Mouse (Mus musculus) G1E (cell line): ENCODE results near the gene Olfr330. TPM values are rescaled to one million over a fixed set of nuclear protein-coding genes. Genes with fewer than 3 reads are reported as not detected.
A peak's percentile ranks its signal among the peaks of the same experiment; 100 is the strongest.
"Not testable (repeated sequence)": the region's sequence is repeated elsewhere in the genome, so short reads cannot be mapped to it uniquely, and the experiment has no call there.

Experiments used
- ATAC-seq: 2 replicates; pipeline ENCODE4 v1.8.0; 2016; ENCODE audit warnings: mild to moderate bottlenecking; ENCODE audit not compliant: insufficient number of reproducible peaks, poor library complexity, low FRiP score, severe bottlenecking; ENCODE audit errors: extremely low read depth
- DNase-seq: peaks from one replicate; pipeline ENCODE4 v3.0.0; 2012; ENCODE audit warnings: low spot score
- H3K27me3 ChIP-seq: 2 replicates; pipeline ENCODE4 v1.6.1; 2012; ENCODE audit warnings: mild to moderate bottlenecking, low read length, inconsistent platforms; ENCODE audit not compliant: insufficient read depth
- H3K36me3 ChIP-seq: replicated peaks from 2 replicates; pipeline ENCODE3; 2012; ENCODE audit warnings: mild to moderate bottlenecking, inconsistent platforms
- H3K4me1 ChIP-seq: 2 replicates; pipeline ENCODE4 v1.6.1; 2012; ENCODE audit warnings: low read depth, low read length, inconsistent platforms, mixed read lengths; ENCODE audit not compliant: insufficient read depth
- H3K4me3 ChIP-seq: 2 replicates; pipeline ENCODE4 v1.5.1; 2012; ENCODE audit warnings: low read depth, mild to moderate bottlenecking, inconsistent platforms, low read length, moderate library complexity, mixed read lengths
- H3K9me3 ChIP-seq: replicated peaks from 2 replicates; pipeline ENCODE4 v1.6.1; 2012; ENCODE audit warnings: inconsistent platforms
- CTCF ChIP-seq: IDR thresholded peaks from 2 replicates; pipeline ENCODE4 v1.5.1; 2012; ENCODE audit warnings: low read depth, low read length, inconsistent platforms, mixed read lengths
- GATA1 ChIP-seq: IDR thresholded peaks from 2 replicates; pipeline ENCODE4 v1.6.1; 2012; ENCODE audit warnings: borderline replicate concordance, low read length, inconsistent platforms, mixed read lengths
- GATA2 ChIP-seq: IDR thresholded peaks from 2 replicates; pipeline ENCODE4 v1.6.1; 2012; ENCODE audit warnings: low read depth, low read length, inconsistent platforms, borderline replicate concordance
- POLR2AphosphoS5 ChIP-seq: IDR thresholded peaks from 2 replicates; pipeline ENCODE4 v1.6.1; 2012; ENCODE audit warnings: low read depth, low read length, inconsistent platforms; ENCODE audit not compliant: insufficient replicate concordance
- TAL1 ChIP-seq: conservative IDR thresholded peaks from 2 replicates; pipeline ENCODE4 v1.6.1; 2012; ENCODE audit warnings: low read depth, low read length, inconsistent platforms, mixed read lengths
- polyA plus RNA-seq: library from polyadenylated mRNA; stranded (reverse); fragments of >175 nt; gene quantifications from 2 replicates; pipeline ENCODE4 v1.2.3, GENCODE M21; 2012
- total RNA-seq, 2 experiments: library from RNA; stranded (forward) in 1 of 2; stranded (reverse) in 1 of 2; fragments of 200-1000 nt in 1 of 2; fragments of >200 nt in 1 of 2; fragmentation: Nextera tagmentation in 1 of 2; gene quantifications; 2 replicates each; pipeline ENCODE4 v1.2.3; 2014 to 2017

Olfr330 gene
- not detected in 2 replicates for total RNA-seq (2014; fragmentation: Nextera tagmentation)
- 0.11 TPM in 1 of 2 replicates, not detected in the other for total RNA-seq (2017)
- polyA plus RNA-seq, result not detected in 2 replicates

DNA sequence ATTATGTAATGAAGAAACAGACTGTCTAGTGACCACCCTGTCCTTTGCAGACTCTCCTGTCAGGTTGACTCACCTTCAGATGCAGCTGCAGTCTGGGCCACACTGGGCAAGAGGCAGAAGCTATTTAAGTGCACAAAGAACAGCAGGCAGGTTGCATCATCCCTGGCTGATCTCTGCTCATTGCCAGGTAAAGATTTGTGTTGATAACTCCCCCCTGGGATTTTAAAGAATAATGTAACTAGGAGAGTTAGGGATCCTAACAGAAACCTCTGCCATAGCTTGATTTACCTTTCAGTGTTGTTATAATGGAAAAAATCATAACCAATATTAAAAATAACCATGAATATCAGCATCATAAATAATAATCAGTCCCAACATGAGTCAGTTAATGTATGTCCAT lies at the start of gene Olfr330:
Gene Olfr330, minus strand, starts transcription at position 101 of the 400 bp plus-strand sequence.
- not testable (repeated sequence) for H3K4me3 ChIP-seq, H3K36me3 ChIP-seq, DNase-seq, ATAC-seq, H3K4me1 ChIP-seq, H3K27me3 ChIP-seq, H3K9me3 ChIP-seq

DNA sequence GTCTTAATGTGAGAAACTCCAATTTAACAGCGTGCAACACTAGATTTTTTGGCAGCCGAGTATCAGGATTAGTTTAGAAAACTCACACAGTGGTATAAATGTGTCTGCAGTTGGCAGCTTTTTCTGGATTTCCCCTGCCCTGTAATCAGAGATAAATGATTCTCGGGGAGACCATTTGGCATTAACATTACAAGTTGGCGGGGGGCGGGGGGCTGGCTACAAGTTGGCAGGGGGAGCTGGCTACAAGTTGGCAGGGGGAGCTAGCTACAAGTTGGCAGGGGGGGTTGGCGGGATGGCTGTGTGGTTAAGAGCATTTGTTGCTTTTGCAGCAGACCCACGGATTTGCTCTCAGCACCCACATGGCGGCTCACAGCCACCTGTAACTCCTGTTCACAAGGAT lies 44.0 kb upstream of the Olfr330 start:
- TF ChIP-seq POLR2AphosphoS5 (no peak), GATA2 (no peak), TAL1 (no peak), GATA1 (no peak), CTCF (no peak)
- Histone ChIP-seq H3K9me3 (no peaks in the 10 kb centered on the region), H3K36me3 (no peaks in the 10 kb centered on the region), H3K4me1 (peaks cover 3% of the 10 kb centered on the region; the same call in 1 of the 2 replicates), H3K27me3 (peaks cover 8% of the 10 kb centered on the region), H3K4me3 (no peak overlapping the region)
- ATAC-seq, result no peak
- no peak for DNase-seq

DNA sequence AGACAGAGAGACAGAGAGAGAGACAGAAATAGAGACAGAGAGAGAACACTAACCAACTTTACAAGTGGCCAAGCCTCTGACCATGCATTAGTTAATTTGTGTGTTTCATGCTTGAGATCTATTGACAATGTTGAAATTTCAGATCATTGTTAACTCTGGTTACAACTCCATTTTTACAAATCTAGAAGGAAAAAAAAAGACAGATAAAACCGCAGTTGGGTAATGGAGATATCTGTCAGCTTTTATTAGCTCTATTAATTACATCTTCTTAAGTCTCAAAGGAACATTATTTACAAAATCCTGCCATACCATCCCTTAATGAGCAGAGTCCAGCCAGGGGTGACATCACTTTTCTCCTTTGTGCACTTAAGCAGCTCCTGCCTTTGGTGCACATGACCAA lies 42.8 kb upstream of the Olfr330 start, which contains the start of gene Olfr325:
Gene Olfr325, plus strand, starts transcription at position 301 of the 400 bp plus-strand sequence.
- H3K4me3 ChIP-seq, result no peak within 1 kb of the TSS
- H3K9me3 ChIP-seq, result no peaks in the 10 kb centered on the region
- DNase-seq (no peak), ATAC-seq (no peak)
- H3K27me3 ChIP-seq, result peaks cover 8% of the 10 kb centered on the region
- H3K4me1 ChIP-seq, result peaks cover 3% of the 10 kb centered on the region; the same call in 1 of the 2 replicates
- H3K36me3 ChIP-seq, result no peaks in the 10 kb centered on the region
- no peak for TF ChIP-seq GATA2
- no peak for TF ChIP-seq CTCF
- TF ChIP-seq POLR2AphosphoS5, result no peak
- no peak for TF ChIP-seq GATA1
- no peak for TF ChIP-seq TAL1

DNA sequence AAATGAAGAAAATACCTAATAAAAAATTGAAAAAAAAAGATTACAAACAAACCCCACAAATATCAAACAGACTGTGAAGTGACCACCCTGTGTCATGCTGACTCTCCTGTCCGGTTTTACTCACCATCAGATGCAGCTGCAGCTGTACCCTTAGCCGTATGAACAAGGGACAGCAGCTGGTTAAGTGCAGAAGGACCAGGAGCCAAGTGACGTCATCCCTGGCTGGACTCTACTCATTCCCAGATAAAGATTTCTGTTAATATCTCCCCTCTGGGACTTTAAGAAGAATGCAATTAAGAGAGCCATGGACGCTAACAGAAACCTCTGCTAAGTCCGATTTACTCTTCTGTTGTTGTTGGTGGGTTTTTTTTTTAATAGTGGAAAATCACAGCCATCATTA lies 35.8 kb upstream of the Olfr330 start, which contains the start of gene Olfr224:
Gene Olfr224, minus strand, starts transcription at position 149 of the 400 bp plus-strand sequence.
- TF ChIP-seq GATA1 (no peak), GATA2 (no peak), POLR2AphosphoS5 (no peak), TAL1 (no peak)
- no peak for ATAC-seq
- no peak for DNase-seq
- Histone ChIP-seq H3K36me3 (no peaks in the 10 kb centered on the region), H3K4me3 (no peak within 1 kb of the TSS), H3K9me3 (no peaks in the 10 kb centered on the region), H3K4me1 (peaks cover 3% of the 10 kb centered on the region; the same call in 1 of the 2 replicates), H3K27me3 (peaks cover 5% of the 10 kb centered on the region; the same call in 1 of the 2 replicates)

DNA sequence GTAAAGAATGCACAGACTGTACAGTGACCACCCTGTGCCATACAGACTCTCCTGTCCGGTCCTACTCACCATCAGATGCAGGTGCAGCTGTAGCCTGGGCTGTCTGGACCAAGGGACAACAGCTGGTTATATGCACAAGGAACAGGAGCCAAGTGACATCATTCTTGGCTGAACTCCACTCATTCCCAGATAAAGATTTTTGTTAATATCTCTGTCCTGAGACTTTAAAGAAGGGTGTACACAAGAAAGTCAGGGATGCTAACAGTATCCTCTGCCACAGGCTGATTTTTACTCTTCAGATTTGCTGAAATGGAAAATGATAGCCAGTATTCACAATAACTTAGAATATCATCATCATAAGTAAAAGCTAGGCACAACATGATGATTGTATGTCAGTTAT lies 20.9 kb upstream of the Olfr330 start, which contains the start of gene Olfr328:
Gene Olfr328, minus strand, starts transcription at position 101 of the 400 bp plus-strand sequence.
- Histone ChIP-seq H3K4me1 (no peaks in the 10 kb centered on the region), H3K27me3 (0 out of 2 replicates have a peak, but pooled peaks cover 11% of the 10 kb centered on the region), H3K4me3 (no peak within 1 kb of the TSS), H3K9me3 (no peaks in the 10 kb centered on the region), H3K36me3 (no peaks in the 10 kb centered on the region)
- no peak for DNase-seq
- TF ChIP-seq CTCF (no peak), GATA2 (no peak), POLR2AphosphoS5 (no peak), TAL1 (no peak), GATA1 (no peak)
- ATAC-seq, result no peak

DNA sequence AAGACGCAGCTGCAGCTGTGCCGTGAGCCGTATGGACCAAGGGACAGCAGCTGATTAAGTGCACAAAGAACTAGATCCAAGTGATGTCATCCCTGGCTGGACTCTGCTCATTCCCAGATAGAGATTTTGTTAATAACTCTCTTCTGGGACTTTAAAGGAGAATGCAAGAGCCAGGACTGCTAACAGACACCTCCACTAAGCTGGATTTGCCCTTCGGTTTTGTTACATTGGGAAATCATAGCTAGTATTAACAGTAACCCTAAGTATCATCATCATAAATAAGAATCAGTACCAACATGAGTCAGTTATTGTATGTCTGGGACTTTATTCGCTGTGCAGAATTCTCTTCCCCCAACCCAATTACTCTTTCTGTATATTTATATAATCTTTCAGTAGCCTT lies 11.7 kb upstream of the Olfr330 start, which contains the start of gene Olfr329-ps:
Gene Olfr329-ps, minus strand, starts transcription at position 101 of the 400 bp plus-strand sequence.
- DNase-seq, result no peak
- H3K36me3 ChIP-seq, result no peaks in the 10 kb centered on the region
- no peaks in the 10 kb centered on the region for H3K4me1 ChIP-seq
- no peaks in the 10 kb centered on the region for H3K9me3 ChIP-seq
- H3K27me3 ChIP-seq, result peaks cover 4% of the 10 kb centered on the region
- no peak for TF ChIP-seq GATA2
- TF ChIP-seq TAL1, result no peak
- TF ChIP-seq GATA1, result no peak
- no peak for TF ChIP-seq CTCF
- no peak for TF ChIP-seq POLR2AphosphoS5
- H3K4me3 ChIP-seq, result no peak within 1 kb of the TSS
- no peak for ATAC-seq

DNA sequence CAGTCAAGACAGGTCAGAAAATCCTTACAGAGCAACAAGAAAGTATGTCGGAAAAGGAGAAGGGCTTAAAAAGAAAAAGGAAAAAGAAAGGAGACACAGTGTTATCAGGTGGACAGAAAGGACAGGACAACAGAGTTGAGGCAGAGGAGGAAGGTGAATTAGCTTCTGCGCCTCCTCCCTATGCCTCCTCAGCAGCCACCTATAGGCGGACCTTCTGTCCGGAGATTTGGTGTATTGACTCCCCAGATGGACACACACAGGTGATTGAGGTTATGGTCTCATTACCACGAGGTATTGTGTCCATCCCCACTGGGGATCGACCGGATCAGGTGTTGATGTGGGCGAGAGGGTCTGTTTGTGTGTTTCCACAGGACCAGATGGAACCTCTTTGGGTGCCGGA lies 14.9 kb downstream of the Olfr330 start:
- H3K4me1 ChIP-seq, H3K36me3 ChIP-seq, H3K4me3 ChIP-seq, H3K9me3 ChIP-seq, DNase-seq, ATAC-seq, H3K27me3 ChIP-seq: not testable (repeated sequence)

DNA sequence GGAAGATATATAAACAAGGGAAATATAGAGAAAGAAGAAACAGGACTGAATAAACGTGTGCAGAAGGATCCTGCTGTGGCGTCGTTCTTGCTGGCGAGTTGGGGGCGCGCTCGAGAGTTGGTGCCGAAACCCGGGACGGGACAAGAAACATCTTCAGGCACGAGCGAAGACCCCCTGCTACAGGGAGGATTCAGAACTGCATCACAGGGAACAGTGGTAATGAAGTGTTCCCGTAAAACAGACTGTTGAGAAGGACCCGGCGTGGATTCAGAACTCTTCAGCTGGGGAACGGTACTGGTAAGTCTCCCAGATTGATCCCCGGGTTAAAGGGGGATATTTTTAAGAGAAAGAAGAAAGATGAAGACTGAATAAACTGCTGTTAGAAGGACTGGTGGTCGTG lies 15.7 kb downstream of the Olfr330 start:
- DNase-seq, H3K4me3 ChIP-seq, ATAC-seq, H3K4me1 ChIP-seq, H3K27me3 ChIP-seq, H3K36me3 ChIP-seq, H3K9me3 ChIP-seq: not testable (repeated sequence)

DNA sequence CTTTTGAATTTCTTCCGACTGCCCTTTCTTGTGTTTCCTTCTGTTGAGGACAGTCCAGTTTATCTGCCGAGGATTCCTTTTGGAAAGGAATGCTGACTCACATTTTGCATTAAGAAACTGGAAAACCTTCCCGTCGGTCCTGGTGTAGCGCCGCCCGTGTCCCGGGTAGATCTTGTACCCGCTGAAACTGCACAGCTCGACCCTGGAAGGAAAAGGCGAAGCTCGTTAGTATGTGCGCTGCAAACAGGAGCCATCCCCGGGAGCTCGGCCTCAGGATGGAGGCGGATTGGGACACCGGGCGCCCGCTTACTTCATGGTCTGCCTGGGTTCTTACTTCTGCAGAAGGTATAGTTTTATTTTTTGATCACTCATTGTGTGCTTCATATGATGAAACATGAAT lies 25.6 kb downstream of the Olfr330 start:
- peak overlapping the region; percentile 44; the same call in 1 of the 2 replicates for H3K4me3 ChIP-seq
- H3K36me3 ChIP-seq, H3K4me1 ChIP-seq, H3K27me3 ChIP-seq, DNase-seq, H3K9me3 ChIP-seq: not testable (repeated sequence)
- peak; percentile 54; the same call in 1 of the 2 replicates for ATAC-seq
